ENCODE assay signal across 32 mouse cellular contexts in genomic region chr17:94054436-94055060, GRCm38 (mm10).
DNase-seq lines count a peak whose midpoint lies in the region; ATAC-seq lines count a peak whose summit lies in the region.
"Had no signal": no experiment of that assay in that cellular context is flagged by ENCODE, and none has a peak within 500 bp of the region (broad histone marks: within the 10 kb centered on the region; RNA-seq: fewer than 3 reads in every experiment).

No protein-coding gene starts in this region.

- H3K9ac ChIP-seq in forebrain, embryonic 16.5 days (replicated peaks; ENCODE audit: low read depth, low read length), result no peak overlapping the region
- H3K9ac ChIP-seq in hindbrain, embryonic 12.5 days, result no peak overlapping the region
- H3K9ac ChIP-seq: heart, embryonic 12.5 days; intestine, embryonic 15.5 days; liver, embryonic 14.5 days; midbrain, embryonic 15.5 days; neural tube, embryonic 15.5 days had no signal

- no peaks in the 10 kb centered on the region for H3K27me3 ChIP-seq in forebrain, embryonic 16.5 days (replicated peaks; ENCODE audit: control insufficient read depth, insufficient read depth, low read length)
- no peaks in the 10 kb centered on the region for H3K27me3 ChIP-seq in hindbrain, embryonic 12.5 days
- H3K27me3 ChIP-seq: heart, embryonic 12.5 days; intestine, embryonic 15.5 days; midbrain, embryonic 15.5 days; neural tube, embryonic 15.5 days had no signal

- intact Hi-C loops in heart, postnatal 14 days (cut with DNase I), result no loop called here

- 43% methylated on average over 3 of the region's 3 CpGs for WGBS in forebrain, embryonic 16.5 days
- 88% methylated on average over 3 of the region's 3 CpGs for WGBS in hindbrain, embryonic 12.5 days

- H3K4me2 ChIP-seq in forebrain, embryonic 16.5 days (ENCODE audit: low read length), result no peak overlapping the region
- H3K4me2 ChIP-seq in hindbrain, embryonic 12.5 days (replicated peaks), result no peak overlapping the region
- H3K4me2 ChIP-seq: heart, embryonic 12.5 days; intestine, embryonic 15.5 days; midbrain, embryonic 15.5 days; neural tube, embryonic 15.5 days had no signal

- H3K9me3 ChIP-seq in forebrain, embryonic 16.5 days (ENCODE audit: control insufficient read depth, low read length), result no peaks in the 10 kb centered on the region
- H3K9me3 ChIP-seq in hindbrain, embryonic 12.5 days (replicated peaks), result no peaks in the 10 kb centered on the region
- H3K9me3 ChIP-seq: heart, embryonic 12.5 days; intestine, embryonic 15.5 days; midbrain, embryonic 15.5 days; neural tube, embryonic 15.5 days had no signal

- DNase-seq in layer of hippocampus, adult 11-12 months (ENCODE audit: low spot score), result peak; percentile 54
- no peak for DNase-seq in layer of hippocampus, postnatal 25 days (ENCODE audit: extremely low spot score in 1 of 2, low spot score in 1 of 2)
- DNase-seq in layer of hippocampus, adult 9-10 months (ENCODE audit: low spot score), result peak; percentile 77
- DNase-seq in heart, postnatal 14 days, result no peak
- DNase-seq in embryo, embryonic 9.5 days (ENCODE audit: extremely low spot score), result no peak
- DNase-seq: adrenal gland, postnatal 25 days; cerebellum, adult 8-10 months; cerebellum, postnatal 25 days; gastrocnemius, adult 2 months; heart, adult 2 months; kidney, adult 8-10 months; kidney, postnatal 4 days; liver; lung, adult 2 months; lung, postnatal 10 days; retina, postnatal 1 day; right cerebral cortex, postnatal 25 days; spleen, adult 18-20 months; thymus, adult 2 months; thymus, postnatal 36 days had no signal

- no peak overlapping the region for H3K4me3 ChIP-seq in forebrain, embryonic 16.5 days (replicated peaks; ENCODE audit: low read length)
- H3K4me3 ChIP-seq in hindbrain, embryonic 12.5 days, result no peak overlapping the region
- H3K4me3 ChIP-seq: gastrocnemius, adult 2 months; heart, adult 2 months; heart, embryonic 12.5 days; intestine, embryonic 15.5 days; midbrain, embryonic 15.5 days; neural tube, embryonic 15.5 days had no signal

- peak; percentile 91 for ATAC-seq in forebrain, embryonic 16.5 days
- ATAC-seq in hindbrain, embryonic 12.5 days (ENCODE audit: low FRiP score), result no peak
- ATAC-seq: CD4-positive, CD25-positive, alpha-beta regulatory T cell, adult 4 months; hindbrain, postnatal 0 days; intestine, embryonic 15.5 days; midbrain, embryonic 15.5 days had no signal

- no peaks in the 10 kb centered on the region for H3K4me1 ChIP-seq in forebrain, embryonic 16.5 days (replicated peaks; ENCODE audit: control insufficient read depth, insufficient read depth, low read length)
- H3K4me1 ChIP-seq in hindbrain, embryonic 12.5 days, result no peaks in the 10 kb centered on the region
- H3K4me1 ChIP-seq: heart, embryonic 12.5 days; intestine, embryonic 15.5 days; midbrain, embryonic 15.5 days; neural tube, embryonic 15.5 days had no signal

- no peak overlapping the region for H3K27ac ChIP-seq in forebrain, embryonic 16.5 days (ENCODE audit: low read length)
- H3K27ac ChIP-seq in hindbrain, embryonic 12.5 days, result no peak overlapping the region
- H3K27ac ChIP-seq: gastrocnemius, adult 2 months; heart, adult 2 months; hindbrain, postnatal 0 days; intestine, embryonic 15.5 days; kidney, postnatal 0 days; liver, embryonic 14.5 days; macrophage; midbrain, embryonic 15.5 days; neural tube, embryonic 15.5 days; stomach, postnatal 0 days had no signal

- no peaks in the 10 kb centered on the region for H3K36me3 ChIP-seq in forebrain, embryonic 16.5 days (ENCODE audit: control insufficient read depth, insufficient read depth)
- H3K36me3 ChIP-seq in hindbrain, embryonic 12.5 days, result no peaks in the 10 kb centered on the region
- H3K36me3 ChIP-seq: heart, embryonic 12.5 days; intestine, embryonic 15.5 days; midbrain, embryonic 15.5 days; neural tube, embryonic 15.5 days had no signal

Comparison
In these comparisons a context has a peak if more than half of its experiments do, and no peak if none do; other contexts are left out.
1. DNase-seq: peak in layer of hippocampus, adult 11-12 months (single experiment) and layer of hippocampus, adult 9-10 months (single experiment); none in layer of hippocampus, postnatal 25 days (0 of 2), heart, postnatal 14 days (0 of 2) and embryo, embryonic 9.5 days (single experiment).